Mouse (Mus musculus) bone marrow macrophage, adult 2 months (primary cell): ENCODE measurements around the gene Ralgps1. TPM values are rescaled to one million over a fixed set of nuclear protein-coding genes. Genes with fewer than 3 reads are reported as not detected.
"Not testable (repeated sequence)": the region's sequence is repeated elsewhere in the genome, so short reads cannot be mapped to it uniquely, and the experiment has no call there.

Source experiments
- H3K27ac ChIP-seq: 2 replicates; pipeline ENCODE4 v1.5.1; 2012; ENCODE audit warnings: low read depth, low read length; ENCODE audit not compliant: insufficient read depth
- H3K4me1 ChIP-seq: 2 replicates; pipeline ENCODE4 v1.6.1; 2012; ENCODE audit warnings: low read length; ENCODE audit not compliant: control insufficient read depth, insufficient read depth
- H3K4me3 ChIP-seq: 2 replicates; pipeline ENCODE4 v1.5.1; 2012; ENCODE audit warnings: mild to moderate bottlenecking, low read length, moderate library complexity; ENCODE audit not compliant: insufficient read depth
- CTCF ChIP-seq: IDR thresholded peaks from 2 replicates; pipeline ENCODE4 v1.5.1; 2012; ENCODE audit warnings: low read depth, mild to moderate bottlenecking, low read length, moderate library complexity
- POLR2A ChIP-seq: IDR thresholded peaks from 2 replicates; pipeline ENCODE4 v1.6.1; 2012; ENCODE audit warnings: mild to moderate bottlenecking, low read depth, low read length, borderline replicate concordance
- polyA plus RNA-seq: library from polyadenylated mRNA; stranded (reverse); fragments of >200 nt; gene quantifications from 2 replicates; pipeline ENCODE4 v1.2.4, GENCODE M21; 2012; ENCODE audit not compliant: missing spikeins, insufficient read depth, insufficient read length

Ralgps1 gene
- polyA plus RNA-seq, 1 experiment = 7.6 TPM

DNA sequence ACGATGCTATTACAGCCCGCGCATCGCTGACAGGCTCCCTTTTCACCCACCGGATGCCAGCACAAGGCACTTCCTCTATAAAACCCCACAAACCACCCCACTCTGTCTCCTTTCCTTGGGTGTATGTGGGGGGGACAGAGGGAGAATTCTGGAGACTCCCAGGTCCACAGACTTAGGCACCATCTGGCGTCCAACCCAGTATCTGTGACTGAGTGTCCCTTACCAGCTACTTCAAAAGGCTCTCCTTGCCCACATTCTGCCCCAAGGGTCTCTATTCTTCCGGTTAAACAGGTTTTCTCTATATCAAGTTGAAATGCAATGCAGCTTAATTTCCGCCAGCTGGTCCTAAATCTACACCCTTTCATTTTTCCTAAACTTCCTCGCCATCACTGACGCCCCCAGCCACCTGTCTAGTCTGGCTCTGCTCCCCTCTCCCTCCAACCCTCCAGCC is 276.0 kb downstream of the Ralgps1 start:
- TF ChIP-seq CTCF = no peak
- TF ChIP-seq POLR2A = no peak
- H3K4me3 ChIP-seq = no peak overlapping the region
- H3K4me1 ChIP-seq = no peaks in the 10 kb centered on the region
- no peak overlapping the region for H3K27ac ChIP-seq

DNA sequence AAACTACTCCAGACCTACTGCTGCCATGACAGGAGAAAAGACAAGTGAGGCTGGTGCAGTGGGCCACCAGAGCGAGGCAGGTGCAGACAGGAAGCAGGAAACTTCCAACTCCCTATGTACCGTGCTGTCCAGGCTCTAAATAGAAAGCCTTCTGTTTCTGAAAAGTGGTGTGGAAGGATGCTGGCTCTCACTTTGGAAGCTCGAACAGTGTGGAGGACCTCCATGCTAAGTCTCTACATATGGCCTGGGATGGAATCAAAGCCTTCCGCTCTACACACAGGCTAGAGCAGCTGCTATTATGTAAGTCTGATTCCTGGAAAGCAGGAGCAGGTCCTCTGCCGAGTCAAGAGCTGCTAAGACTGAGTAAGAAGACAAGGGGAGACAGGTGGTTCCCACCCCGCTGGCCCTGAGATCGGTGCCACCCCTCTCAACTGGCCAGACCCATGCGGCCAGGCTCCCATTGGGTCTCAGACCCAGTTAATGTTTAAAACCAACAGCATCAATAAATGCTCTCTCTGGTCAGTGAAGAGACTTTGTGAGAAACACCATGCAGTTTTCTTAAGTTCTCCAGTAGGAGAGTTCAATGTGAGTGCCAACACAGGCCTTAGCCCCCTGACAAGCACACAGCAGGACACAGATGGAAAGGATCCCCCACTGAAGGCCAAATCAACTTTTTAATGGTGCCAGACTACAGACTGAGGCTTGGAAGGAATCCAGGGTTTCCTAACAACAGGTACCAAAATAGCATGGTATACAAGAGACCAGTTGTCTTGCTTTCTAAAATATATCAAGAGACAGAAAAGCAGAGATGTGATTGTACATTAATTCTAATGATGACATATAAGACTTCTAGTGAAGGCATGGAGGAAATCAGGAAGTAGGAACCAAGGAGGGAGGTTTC is 280.4 kb downstream of the Ralgps1 start:
- Histone ChIP-seq H3K4me1 (peaks cover 5% of the 10 kb centered on the region; the same call in 1 of the 2 replicates), H3K4me3 (no peak overlapping the region), H3K27ac (no peak overlapping the region)
- TF ChIP-seq POLR2A = no peak
- TF ChIP-seq CTCF = no peak

DNA sequence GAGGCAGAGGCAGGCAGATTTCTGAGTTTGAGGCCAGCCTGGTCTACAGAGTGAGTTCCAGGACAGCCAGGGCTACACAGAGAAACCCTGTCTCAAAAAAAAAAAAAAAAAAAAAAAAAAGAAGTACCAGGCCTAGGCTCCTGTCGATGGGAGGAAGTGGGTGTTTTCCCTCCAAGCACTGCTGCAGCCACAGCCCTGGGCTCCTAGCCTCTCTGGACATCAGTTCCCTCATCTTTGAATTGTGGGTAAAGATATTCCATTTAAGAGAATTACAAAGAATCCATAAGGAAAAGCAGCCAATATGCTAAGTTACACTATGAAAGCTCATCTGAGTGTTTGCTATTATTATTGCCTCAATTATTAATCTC is 281.3 kb downstream of the Ralgps1 start:
- H3K4me3 ChIP-seq, H3K4me1 ChIP-seq, H3K27ac ChIP-seq: not testable (repeated sequence)

DNA sequence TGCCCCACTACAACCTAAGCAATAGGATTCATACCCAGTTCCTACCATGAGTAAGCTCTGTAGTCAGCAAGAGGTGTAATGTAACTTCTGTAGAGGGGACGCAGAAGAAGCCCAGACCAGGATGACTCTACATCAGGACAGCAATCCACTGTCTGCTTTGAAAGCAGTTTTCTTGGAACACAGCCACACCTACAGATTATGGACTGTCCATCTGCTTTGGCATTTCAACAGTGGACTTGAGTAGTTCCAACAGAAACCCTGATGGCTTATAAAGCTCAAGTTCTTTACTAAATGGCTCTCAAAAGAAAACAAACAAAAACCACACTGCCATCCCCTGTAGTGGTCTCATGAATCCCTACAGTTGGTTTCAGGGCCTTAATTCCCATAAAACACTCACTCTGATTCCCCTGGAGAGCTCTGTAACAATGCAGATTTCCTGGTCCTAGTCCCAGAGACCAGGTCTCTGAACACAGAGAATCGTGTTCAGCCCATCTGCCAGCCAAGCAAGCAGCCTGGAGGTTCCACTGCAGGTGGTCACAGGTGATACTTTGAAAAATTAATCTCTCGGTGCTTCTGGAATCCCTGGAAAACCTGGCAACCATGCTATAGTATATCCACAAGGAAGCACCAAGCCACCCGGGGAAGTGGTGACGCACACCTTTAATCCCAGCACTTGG is 281.8 kb downstream of the Ralgps1 start:
- H3K4me1 ChIP-seq = peaks cover 5% of the 10 kb centered on the region; the same call in 1 of the 2 replicates
- TF ChIP-seq CTCF (no peak), POLR2A (no peak)
- no peak overlapping the region for H3K27ac ChIP-seq
- H3K4me3 ChIP-seq = no peak overlapping the region

DNA sequence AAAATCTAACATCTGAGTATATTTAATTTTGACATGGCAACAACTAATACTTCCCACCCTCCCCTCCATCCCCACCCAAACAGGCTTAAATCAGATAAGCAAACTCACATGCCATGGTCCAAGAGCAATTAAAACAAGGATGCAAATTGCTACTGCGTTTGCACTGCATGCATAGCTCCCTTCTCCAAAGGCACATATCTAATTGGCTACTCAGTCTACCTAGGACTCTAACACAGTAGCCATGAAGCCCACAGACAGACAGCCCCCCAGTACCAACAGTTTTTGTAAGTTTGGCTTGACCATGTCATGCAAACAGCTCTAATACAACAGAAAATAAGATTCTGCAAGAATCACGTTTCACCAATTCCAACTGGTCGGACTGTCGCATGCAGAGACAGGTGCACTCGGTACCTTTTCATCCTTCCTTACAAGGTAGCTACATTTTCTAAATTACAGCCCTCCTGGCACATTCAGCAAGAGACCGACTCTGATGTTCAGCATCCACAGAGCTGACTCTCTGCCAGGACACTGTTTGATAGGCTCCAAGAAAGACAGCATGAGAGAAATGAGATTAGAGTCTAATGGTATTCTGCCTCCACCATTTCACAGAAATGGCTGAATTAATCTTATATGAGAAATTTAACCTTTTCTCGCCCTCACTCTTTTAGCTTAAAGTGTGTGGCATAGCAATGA is 284.5 kb downstream of the Ralgps1 start:
- no peak for TF ChIP-seq CTCF
- TF ChIP-seq POLR2A = no peak
- Histone ChIP-seq H3K27ac (no peak overlapping the region), H3K4me3 (no peak overlapping the region)

DNA sequence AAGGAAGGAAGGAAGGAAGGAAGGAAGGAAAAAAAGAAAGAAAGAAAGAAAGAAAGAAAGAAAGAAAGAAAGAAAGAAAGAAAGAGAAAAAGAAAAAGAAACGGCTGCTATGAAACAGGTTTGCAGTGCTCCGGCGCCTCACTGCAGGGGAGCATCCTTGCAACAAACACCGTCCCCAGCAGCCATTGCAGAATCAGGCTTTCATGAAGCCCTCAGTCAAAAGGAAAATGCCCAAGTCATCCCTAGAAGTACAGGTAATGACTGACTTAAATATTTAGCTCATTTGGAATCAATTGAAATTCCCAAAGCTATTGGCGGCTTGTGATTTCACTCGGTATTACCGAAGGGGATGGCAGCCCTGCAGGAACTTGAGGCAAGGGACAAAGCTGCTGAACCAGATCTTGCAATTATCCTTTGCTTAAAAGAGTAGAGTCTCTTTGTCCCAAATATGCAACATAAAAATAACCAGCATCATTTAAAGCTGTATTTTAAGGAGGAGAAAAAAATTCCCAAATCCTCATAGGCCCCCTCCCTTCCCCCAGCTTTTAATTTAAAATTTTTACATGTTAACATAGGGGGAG is 285.2 kb downstream of the Ralgps1 start:
- Histone ChIP-seq H3K27ac (no peak overlapping the region), H3K4me1 (peaks cover 8% of the 10 kb centered on the region), H3K4me3 (no peak overlapping the region)
- TF ChIP-seq POLR2A (no peak), CTCF (no peak)

More for the DNA sequence above, 284.5 kb downstream of the Ralgps1 start:
- H3K4me1 ChIP-seq = peaks cover 8% of the 10 kb centered on the region

DNA sequence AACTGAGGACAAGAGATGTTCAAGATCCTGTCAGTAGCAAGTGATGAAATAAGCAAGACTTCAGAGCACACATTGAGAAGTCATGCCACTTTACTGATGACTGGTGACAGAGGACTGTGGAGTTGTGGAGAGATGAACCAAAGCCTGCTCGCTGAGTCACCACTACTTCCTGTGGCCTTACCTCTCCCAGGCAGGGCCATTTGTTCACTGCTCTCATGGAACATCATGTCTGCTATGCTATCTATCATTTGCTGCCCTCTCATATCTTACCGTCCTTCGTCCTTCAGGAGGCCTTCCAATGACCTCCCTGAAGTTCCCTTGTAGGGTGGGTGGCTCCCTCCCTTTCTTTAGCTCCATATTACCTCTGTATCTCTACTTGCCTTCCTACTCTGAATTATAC is 287.1 kb downstream of the Ralgps1 start:
- no peak overlapping the region for H3K27ac ChIP-seq
- no peak overlapping the region for H3K4me3 ChIP-seq
- peaks cover 8% of the 10 kb centered on the region for H3K4me1 ChIP-seq
- TF ChIP-seq POLR2A (no peak), CTCF (no peak)

Other genes with a start within 250 kb of the Ralgps1 start
- 3.0 and 4.4 TPM in 2 replicates for gene Garnl3, start 239.8 kb downstream of the Ralgps1 start, polyA plus RNA-seq
- gene Angptl2, start 155.4 kb downstream of the Ralgps1 start, polyA plus RNA-seq = 13.1 and 15.1 TPM in 2 replicates
- 18.2 and 18.6 TPM in 2 replicates for gene Zbtb34, start 59.8 kb upstream of the Ralgps1 start, polyA plus RNA-seq
- gene Zbtb43, start 97.1 kb upstream of the Ralgps1 start, polyA plus RNA-seq = 14.4 and 16.0 TPM in 2 replicates